Mouse (Mus musculus) intestine, embryonic 15.5 days (tissue): ENCODE results near the gene Epb41l2. TPM values are rescaled to one million over a fixed set of nuclear protein-coding genes. Genes with fewer than 3 reads are reported as not detected.

Experiments
- ATAC-seq: fragments of 200-750 bp; cut with Nextera tagmentation; 2 replicates; pipeline ENCODE4 v1.8.0; 2017; ENCODE audit warnings: moderate TSS enrichment, moderate library complexity
- H3K27ac ChIP-seq: fragments of 300-500 bp; sonication (generic); 2 replicates; pipeline ENCODE4 v1.5.1; 2015; ENCODE audit warnings: mild to moderate bottlenecking, inconsistent platforms
- H3K27me3 ChIP-seq: fragments of 300-500 bp; sonication (generic); replicated peaks from 2 replicates; pipeline ENCODE4 v1.6.1; 2015; ENCODE audit warnings: inconsistent platforms
- H3K36me3 ChIP-seq: fragments of 300-500 bp; sonication (generic); 2 replicates; pipeline ENCODE4 v1.6.1; 2015; ENCODE audit warnings: inconsistent platforms
- H3K4me1 ChIP-seq: fragments of 300-500 bp; sonication (generic); replicated peaks from 2 replicates; pipeline ENCODE4 v1.6.1; 2015; ENCODE audit warnings: inconsistent platforms
- H3K4me2 ChIP-seq: fragments of 300-500 bp; sonication (generic); replicated peaks from 2 replicates; pipeline ENCODE4 v1.6.1; 2015; ENCODE audit warnings: mild to moderate bottlenecking, inconsistent platforms
- H3K4me3 ChIP-seq: fragments of 300-500 bp; sonication (generic); replicated peaks from 2 replicates; pipeline ENCODE4 v1.5.1; 2015; ENCODE audit warnings: inconsistent platforms
- H3K9ac ChIP-seq: fragments of 300-500 bp; sonication (generic); 2 replicates; pipeline ENCODE4 v1.6.1; 2015; ENCODE audit warnings: inconsistent platforms
- H3K9me3 ChIP-seq: fragments of 300-500 bp; sonication (generic); 2 replicates; pipeline ENCODE4 v1.6.1; 2016; ENCODE audit warnings: inconsistent platforms
- WGBS: fragments of 180-500 bp; shearing (Covaris S2); methylation state at CpG from one replicate; pipeline ENCODE4 v1.1.7; 2015; 5-methylcytosine and 5-hydroxymethylcytosine counted together
- polyA plus RNA-seq: library from polyadenylated mRNA; unstranded; fragments of >200 nt; fragmentation: Nextera tagmentation; extraction: Ambion mirVana; gene quantifications from 2 replicates; pipeline ENCODE4 v1.2.1, GENCODE M21; 2015

Epb41l2 gene
- polyA plus RNA-seq, 1 experiment from 2014 or later, result 42.1 TPM

DNA sequence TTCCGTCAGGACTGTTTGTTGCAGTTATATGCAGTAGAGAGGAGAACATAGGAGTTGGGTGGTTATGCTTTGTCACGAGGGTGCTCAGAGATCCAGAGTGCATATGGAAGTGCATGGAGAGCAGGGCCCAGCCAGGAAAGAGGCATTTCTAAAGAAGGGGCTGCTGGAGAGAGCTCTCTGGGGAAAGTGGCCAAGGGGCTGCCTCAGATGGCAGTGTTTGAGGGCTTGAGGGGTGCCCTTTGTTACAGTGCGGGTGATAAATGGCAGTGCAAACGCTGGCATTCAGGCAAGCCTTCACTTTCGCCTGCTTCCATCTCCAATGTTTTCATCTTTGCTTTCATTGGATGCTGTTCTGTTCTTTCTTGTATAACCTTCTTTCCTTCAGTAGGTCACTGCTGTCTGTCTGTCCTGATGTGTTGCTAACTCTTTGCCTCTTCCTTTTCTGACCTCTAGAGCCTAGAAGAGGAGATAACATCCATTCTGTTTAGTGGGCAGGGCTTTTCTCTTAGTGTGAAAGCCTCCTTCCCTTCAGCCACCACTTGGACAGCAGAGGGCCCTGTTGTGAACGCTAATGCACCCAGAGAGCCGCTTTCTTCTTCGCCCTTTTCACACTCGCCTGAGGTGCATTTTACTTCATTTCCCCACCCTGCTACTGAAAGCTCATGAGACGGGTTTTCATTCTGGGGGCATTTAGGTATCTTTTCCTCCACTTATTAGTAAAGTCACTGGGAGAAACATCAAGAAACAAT lies 139.9 kb downstream of the Epb41l2 start:
- Histone ChIP-seq H3K36me3 (no peaks in the 10 kb centered on the region), H3K27ac (no peak overlapping the region), H3K4me3 (no peak overlapping the region), H3K4me2 (no peak overlapping the region), H3K9me3 (no peaks in the 10 kb centered on the region), H3K9ac (no peak overlapping the region), H3K27me3 (no peaks in the 10 kb centered on the region), H3K4me1 (no peaks in the 10 kb centered on the region)
- 71% methylated on average over 10 of the region's 10 CpGs for WGBS
- ATAC-seq, result no peak

DNA sequence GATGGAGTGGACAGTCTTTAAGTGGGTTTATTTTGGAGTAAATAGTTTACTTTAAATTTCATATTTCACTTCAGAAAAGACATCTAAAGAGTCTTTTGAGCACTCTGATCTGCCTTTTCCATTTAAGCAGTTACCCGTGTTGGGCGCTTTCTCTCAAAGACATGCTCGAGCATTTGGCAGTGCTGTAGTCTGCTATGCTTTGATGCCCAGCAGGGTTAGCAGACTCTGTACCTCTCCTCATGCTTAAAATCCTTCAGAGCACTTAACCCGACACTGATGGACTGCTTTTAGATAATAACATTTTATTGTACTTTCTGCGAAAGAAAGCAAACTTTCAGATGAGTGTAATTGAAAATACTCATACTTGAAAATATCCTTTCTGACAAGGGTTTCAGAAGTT lies 143.7 kb downstream of the Epb41l2 start:
- Histone ChIP-seq H3K4me1 (no peaks in the 10 kb centered on the region), H3K4me2 (no peak overlapping the region), H3K27ac (no peak overlapping the region), H3K36me3 (no peaks in the 10 kb centered on the region), H3K9ac (no peak overlapping the region), H3K9me3 (no peaks in the 10 kb centered on the region), H3K4me3 (no peak overlapping the region), H3K27me3 (no peaks in the 10 kb centered on the region)
- 60% methylated on average over 5 of the region's 5 CpGs for whole genome bisulfite sequencing
- ATAC-seq, result no peak

DNA sequence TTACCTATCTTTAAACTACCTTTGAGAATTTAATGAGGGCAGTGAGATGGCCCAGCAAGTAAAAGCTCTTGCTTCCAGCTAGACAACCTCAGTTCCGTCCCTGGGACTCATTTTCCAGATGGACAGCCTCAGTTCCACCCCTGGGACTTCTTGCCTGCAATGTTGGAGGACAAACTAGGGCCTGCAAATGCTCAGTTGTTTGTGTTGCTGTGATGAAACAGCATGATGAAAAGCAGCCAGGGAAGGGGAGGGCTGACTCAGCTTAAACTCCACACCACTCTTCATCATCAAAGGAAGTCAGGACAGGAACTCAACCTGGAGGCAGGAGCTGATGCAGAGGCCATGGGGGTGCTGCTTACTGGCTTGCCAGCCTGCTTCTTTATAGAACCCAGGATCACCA lies 154.2 kb downstream of the Epb41l2 start:
- Histone ChIP-seq H3K9ac (no peak overlapping the region), H3K9me3 (no peaks in the 10 kb centered on the region), H3K27ac (no peak overlapping the region), H3K4me2 (no peak overlapping the region), H3K27me3 (no peaks in the 10 kb centered on the region), H3K36me3 (peaks cover 4% of the 10 kb centered on the region; the same call in 1 of the 2 replicates), H3K4me1 (no peaks in the 10 kb centered on the region), H3K4me3 (no peak overlapping the region)
- ATAC-seq, result no peak
- whole genome bisulfite sequencing, result 63% methylated on average over 1 of the region's 1 CpGs

DNA sequence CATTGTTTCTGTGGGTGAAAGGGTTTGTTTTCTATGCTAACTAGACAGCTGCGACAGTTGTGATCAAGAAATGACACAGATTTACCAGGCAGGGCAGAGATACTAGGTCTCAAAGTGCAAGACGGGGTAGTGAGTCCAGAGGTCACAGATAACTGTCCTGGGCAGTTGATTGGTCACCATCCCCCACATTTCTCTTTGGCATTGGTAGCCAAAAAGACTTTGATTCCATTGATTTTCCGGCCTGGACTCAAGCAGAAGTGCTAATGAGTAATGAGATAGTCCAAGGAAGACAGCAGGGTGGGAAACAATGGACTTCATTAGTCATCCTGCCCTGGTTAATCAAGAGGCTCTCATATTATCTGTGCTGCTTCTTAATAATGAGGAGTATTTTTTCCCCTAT lies 160.4 kb downstream of the Epb41l2 start:
- 60% methylated on average over 3 of the region's 3 CpGs for WGBS
- H3K9ac ChIP-seq, result no peak overlapping the region
- ATAC-seq, result peak; percentile 95
- no peak overlapping the region for H3K27ac ChIP-seq
- no peaks in the 10 kb centered on the region; the same call in 1 of the 2 replicates for H3K36me3 ChIP-seq
- H3K4me1 ChIP-seq, result no peaks in the 10 kb centered on the region
- H3K4me2 ChIP-seq, result no peak overlapping the region
- no peaks in the 10 kb centered on the region for H3K9me3 ChIP-seq
- H3K27me3 ChIP-seq, result no peaks in the 10 kb centered on the region
- H3K4me3 ChIP-seq, result no peak overlapping the region

DNA sequence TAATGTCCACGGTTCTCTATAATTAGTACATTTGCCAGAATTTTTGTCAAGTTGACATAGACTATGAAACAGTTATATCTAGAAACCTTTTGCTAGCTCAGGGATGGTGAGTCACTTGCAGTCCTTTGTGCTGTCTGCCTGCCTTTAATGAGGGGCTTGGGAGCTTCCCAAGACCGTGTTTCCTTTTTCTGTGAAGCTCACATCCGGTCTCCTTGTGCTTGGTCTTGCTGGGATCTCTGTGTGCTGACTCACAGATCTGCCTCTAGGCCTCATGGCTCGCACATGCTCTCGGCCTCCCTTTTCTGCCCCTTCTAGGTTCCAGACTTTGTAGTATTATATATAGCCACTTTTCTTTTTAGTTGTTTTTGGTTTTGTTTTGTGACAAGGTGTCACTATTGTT lies 160.8 kb downstream of the Epb41l2 start:
- Histone ChIP-seq H3K4me2 (no peak overlapping the region), H3K27ac (no peak overlapping the region), H3K27me3 (no peaks in the 10 kb centered on the region), H3K36me3 (no peaks in the 10 kb centered on the region; the same call in 1 of the 2 replicates), H3K9ac (no peak overlapping the region), H3K4me1 (no peaks in the 10 kb centered on the region), H3K4me3 (no peak overlapping the region), H3K9me3 (no peaks in the 10 kb centered on the region)
- ATAC-seq, result peak; percentile 54
- WGBS, result 79% methylated on average over 5 of the region's 5 CpGs

DNA sequence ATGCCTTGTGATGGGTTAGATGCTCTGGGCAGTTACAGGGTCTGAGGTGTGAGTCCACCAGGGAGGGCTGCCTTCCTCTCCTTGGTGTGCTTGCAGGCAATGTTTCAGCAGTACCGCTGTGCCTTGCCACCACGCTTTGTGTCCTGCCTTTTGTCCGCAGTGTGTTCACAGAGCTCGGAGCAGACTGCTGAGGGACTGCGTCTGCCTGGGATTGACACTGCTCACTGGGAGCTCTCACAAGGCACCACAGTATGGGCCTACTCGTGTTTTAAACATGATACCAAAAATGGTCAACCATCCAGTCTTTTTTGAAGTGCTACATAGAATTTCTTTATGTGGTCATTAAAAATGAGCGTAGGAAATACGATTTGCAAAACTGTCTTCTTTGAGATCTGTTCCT lies 164.1 kb downstream of the Epb41l2 start:
- 89% methylated on average over 8 of the region's 8 CpGs for WGBS

DNA sequence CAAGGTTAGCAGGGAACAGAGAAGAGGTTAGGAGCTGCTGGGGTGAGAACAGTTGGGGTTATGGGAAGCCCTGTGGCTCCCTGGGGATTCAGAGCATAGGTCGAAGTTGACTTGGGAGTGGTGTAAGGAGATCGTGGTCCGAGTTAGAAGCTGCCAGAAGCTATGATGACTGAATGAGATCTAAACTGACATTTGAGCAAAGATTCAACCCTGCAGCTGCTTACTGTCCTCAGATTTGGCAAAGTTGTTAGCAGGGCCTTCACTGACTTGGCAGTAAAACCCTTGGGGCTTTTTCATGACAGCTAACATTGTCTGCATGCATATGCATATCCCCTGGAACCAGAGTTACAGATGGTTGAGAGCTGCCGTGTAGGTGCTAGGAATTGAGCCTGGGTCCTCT lies 166.6 kb downstream of the Epb41l2 start:
- no peak overlapping the region for H3K4me3 ChIP-seq
- H3K9ac ChIP-seq, result no peak overlapping the region
- no peaks in the 10 kb centered on the region; the same call in 1 of the 2 replicates for H3K36me3 ChIP-seq
- ATAC-seq, result no peak
- no peak overlapping the region for H3K4me2 ChIP-seq
- no peak overlapping the region for H3K27ac ChIP-seq
- WGBS, result 73% methylated on average over 4 of the region's 4 CpGs
- no peaks in the 10 kb centered on the region for H3K9me3 ChIP-seq
- no peaks in the 10 kb centered on the region for H3K4me1 ChIP-seq
- H3K27me3 ChIP-seq, result no peaks in the 10 kb centered on the region

More for the DNA sequence above, 164.1 kb downstream of the Epb41l2 start:
- H3K4me3 ChIP-seq, result no peak overlapping the region
- no peaks in the 10 kb centered on the region for H3K4me1 ChIP-seq
- H3K27me3 ChIP-seq, result no peaks in the 10 kb centered on the region
- H3K27ac ChIP-seq, result no peak overlapping the region
- H3K9ac ChIP-seq, result no peak overlapping the region
- H3K36me3 ChIP-seq, result no peaks in the 10 kb centered on the region; the same call in 1 of the 2 replicates
- ATAC-seq, result no peak
- no peak overlapping the region for H3K4me2 ChIP-seq
- H3K9me3 ChIP-seq, result no peaks in the 10 kb centered on the region

- Histone ChIP-seq H3K4me2 (no peak overlapping the region), H3K36me3 (no peaks in the 10 kb centered on the region; the same call in 1 of the 2 replicates), H3K9ac (no peak overlapping the region), H3K27me3 (no peaks in the 10 kb centered on the region), H3K9me3 (no peaks in the 10 kb centered on the region), H3K4me1 (0 out of 2 replicates have a peak, but pooled peaks cover under 1% of the 10 kb centered on the region), H3K27ac (no peak overlapping the region), H3K4me3 (no peak overlapping the region)
- ATAC-seq, result no peak
- WGBS, result 92% methylated on average over 4 of the region's 4 CpGs
These were observed 167.0 kb downstream of the Epb41l2 start for GRCm38 (mm10) chr10:25526622-25527021.

GRCm38 (mm10) chr10:25527126-25527525 lies 167.5 kb downstream of the Epb41l2 start:
- 76% methylated on average over 3 of the region's 3 CpGs for WGBS
- Histone ChIP-seq H3K27ac (no peak overlapping the region), H3K36me3 (no peaks in the 10 kb centered on the region; the same call in 1 of the 2 replicates), H3K27me3 (no peaks in the 10 kb centered on the region), H3K4me3 (no peak overlapping the region), H3K9me3 (no peaks in the 10 kb centered on the region), H3K9ac (no peak overlapping the region), H3K4me1 (0 out of 2 replicates have a peak, but pooled peaks cover 3% of the 10 kb centered on the region), H3K4me2 (no peak overlapping the region)
- ATAC-seq, result no peak

DNA sequence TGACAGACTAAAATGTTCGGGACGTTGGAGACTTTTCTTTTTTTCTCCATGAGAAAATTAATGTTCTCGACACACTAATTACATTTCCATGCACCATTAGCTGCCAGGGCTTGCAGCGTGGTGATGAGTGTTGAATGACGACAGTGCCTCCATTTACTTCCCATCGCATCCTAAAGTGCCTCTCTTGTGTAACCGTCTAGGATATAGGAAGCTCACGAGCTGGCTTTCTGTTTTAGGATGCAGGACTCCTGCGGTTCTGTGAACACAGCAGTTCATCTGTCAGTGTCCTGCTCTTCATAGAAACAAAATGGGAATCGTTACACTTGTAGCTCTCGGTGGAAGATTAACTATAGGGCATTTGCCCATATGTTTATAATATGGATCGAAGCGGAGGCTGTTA lies 171.7 kb downstream of the Epb41l2 start:
- Histone ChIP-seq H3K27ac (no peak overlapping the region), H3K4me2 (no peak overlapping the region), H3K27me3 (no peaks in the 10 kb centered on the region), H3K4me1 (0 out of 2 replicates have a peak, but pooled peaks cover 3% of the 10 kb centered on the region), H3K4me3 (no peak overlapping the region), H3K9me3 (no peaks in the 10 kb centered on the region), H3K9ac (no peak overlapping the region), H3K36me3 (no peaks in the 10 kb centered on the region)
- no peak for ATAC-seq
- 69% methylated on average over 13 of the region's 13 CpGs for WGBS

DNA sequence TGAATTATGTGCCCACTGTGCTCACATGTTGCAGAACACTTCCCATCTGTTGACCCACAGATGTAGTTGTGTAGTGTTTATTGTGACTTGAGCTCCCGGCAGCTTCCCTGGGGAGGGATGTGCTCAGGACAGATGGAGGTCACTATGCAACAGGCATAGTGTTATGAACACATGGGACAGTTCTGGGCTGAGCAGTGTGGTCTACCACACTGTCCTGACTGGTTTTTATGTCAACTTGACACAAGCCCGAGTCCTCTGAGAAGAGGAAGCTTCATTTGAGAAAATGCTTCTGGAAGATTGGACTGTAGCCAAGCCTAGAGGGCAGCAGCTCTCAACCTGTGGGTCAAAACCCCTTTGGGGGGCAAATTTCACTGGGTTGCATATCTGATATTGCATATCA lies 173.5 kb downstream of the Epb41l2 start:
- H3K4me3 ChIP-seq, result no peak overlapping the region
- ATAC-seq, result no peak
- H3K27ac ChIP-seq, result no peak overlapping the region
- H3K27me3 ChIP-seq, result no peaks in the 10 kb centered on the region
- no peaks in the 10 kb centered on the region for H3K9me3 ChIP-seq
- H3K4me2 ChIP-seq, result no peak overlapping the region
- H3K4me1 ChIP-seq, result 0 out of 2 replicates have a peak, but pooled peaks cover 3% of the 10 kb centered on the region
- no peaks in the 10 kb centered on the region for H3K36me3 ChIP-seq
- 53% methylated on average over 2 of the region's 2 CpGs for WGBS
- H3K9ac ChIP-seq, result no peak overlapping the region

DNA sequence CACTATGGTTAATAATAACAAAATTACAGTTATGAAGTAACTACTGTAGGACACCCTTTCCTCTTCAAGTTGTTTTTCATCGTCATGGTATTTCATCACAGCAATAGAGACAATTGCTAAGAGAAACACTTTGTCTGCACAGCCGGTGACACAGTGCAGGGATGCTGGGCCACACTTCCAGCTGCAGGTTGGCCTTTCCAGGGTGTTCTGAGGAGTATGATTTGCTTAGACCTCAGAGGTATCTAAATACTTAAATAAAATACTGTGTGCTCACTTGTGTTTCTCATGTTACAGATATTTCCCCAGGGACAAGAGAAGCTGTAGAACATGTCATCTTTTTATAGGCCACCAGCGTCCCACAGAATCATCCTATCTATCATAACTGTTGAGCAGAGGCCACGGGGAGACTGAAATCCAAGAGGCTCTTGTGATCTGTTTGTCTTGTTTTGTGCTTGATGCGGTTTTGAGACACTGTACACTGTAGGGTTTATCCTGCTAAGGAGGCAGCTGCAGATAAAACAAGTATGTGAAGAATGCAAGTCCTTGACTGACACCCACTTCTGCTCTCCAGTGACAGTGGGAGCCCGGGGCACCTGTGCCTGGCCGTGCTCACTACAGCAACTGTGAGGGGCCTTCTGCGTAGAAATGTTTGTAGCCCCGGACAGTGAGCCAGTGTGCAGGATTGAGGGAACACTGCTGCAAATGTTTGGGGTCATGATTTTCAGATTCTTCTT lies 174.1 kb downstream of the Epb41l2 start:
- no peak overlapping the region for H3K9ac ChIP-seq
- H3K4me2 ChIP-seq, result no peak overlapping the region
- no peak overlapping the region for H3K4me3 ChIP-seq
- 57% methylated on average over 9 of the region's 9 CpGs for WGBS
- 0 out of 2 replicates have a peak, but pooled peaks cover 3% of the 10 kb centered on the region for H3K4me1 ChIP-seq
- no peak for ATAC-seq
- no peak overlapping the region for H3K27ac ChIP-seq
- no peaks in the 10 kb centered on the region for H3K9me3 ChIP-seq
- no peaks in the 10 kb centered on the region for H3K36me3 ChIP-seq
- no peaks in the 10 kb centered on the region for H3K27me3 ChIP-seq
